Mouse (Mus musculus): ENCODE measurements around the gene Tifa. TPM values are rescaled to one million over a fixed set of nuclear protein-coding genes. Genes with fewer than 3 reads are reported as not detected.

Gene Tifa
- total and polyA plus RNA-seq, 3 experiments: 1.4 to 3.2 (median 2.8) TPM

- in situ Hi-C loops (cut with MboI; ENCODE audit: low pct_ligation_motif_present, low pct_unique_long_range_greater_than_20kb, low sequenced_read_pairs): loop anchor here (25.0 kb wide), 2 partner anchors 111 to 286 kb away; partner anchors contain the start of gene Neurog2
Measured at GRCm38 (mm10) chr3:127748644-127749043, 41.0 kb upstream of the Tifa start.

GRCm38 (mm10) chr3:127749266-127749665 lies 40.3 kb upstream of the Tifa start:
- in situ Hi-C loops (cut with MboI; ENCODE audit: low pct_ligation_motif_present, low pct_unique_long_range_greater_than_20kb, low sequenced_read_pairs) (loop anchor here (25.0 kb wide), 2 partner anchors 112 to 287 kb away; partner anchors contain the start of gene Neurog2), dilution Hi-C loops (cut with MboI; ENCODE audit: extremely low pct_ligation_motif_present, extremely low pct_unique_long_range_greater_than_20kb, low sequenced_read_pairs) (no loop called here)
- Histone ChIP-seq H3K9ac (ENCODE audit: insufficient read depth, low read depth) (no peak overlapping the region), H3K79me2 (replicated peaks; ENCODE audit: control insufficient read depth, extremely low read depth, insufficient read depth, poor library complexity, severe bottlenecking) (no peaks in the 10 kb centered on the region), H3K4me3 (replicated peaks in 1 of 3; ENCODE audit: low read depth in 2 of 3, low read length in 2 of 3, poor library complexity in 1 of 3) (no peak overlapping the region), H3K36me3 (replicated peaks in 1 of 2; ENCODE audit: control insufficient read depth in 1 of 2, insufficient read depth in 1 of 2, low read length in 1 of 2) (no peaks in the 10 kb centered on the region), H3K4me2 (ENCODE audit: insufficient read depth, low read depth, poor library complexity, severe bottlenecking) (peak overlapping the region; percentile 68), H3K27me3 (replicated peaks) (no peaks in the 10 kb centered on the region), H3K27ac (ENCODE audit: insufficient read depth, low read depth) (no peak overlapping the region), H3K9me3 (replicated peaks; ENCODE audit: low read length) (no peaks in the 10 kb centered on the region), H3K4me1 (ENCODE audit: control insufficient read depth in 1 of 2, insufficient read depth in 2 of 2) (peaks cover 0 to 4% of the 10 kb centered on the region in 2 experiments; a peak in 1 of 4 replicates)
- no peak for TF ChIP-seq EP300 (IDR thresholded peaks at IDR 0.05; ENCODE audit: low read length)
- TF ChIP-seq NELFE (IDR thresholded peaks at IDR 0.05; ENCODE audit: low read depth, low read length): no peak
- TF ChIP-seq POLR2AphosphoS2 (IDR thresholded peaks at IDR 0.05; ENCODE audit: low read depth, low read length): no peak
- no peak for TF ChIP-seq E2F4 (IDR thresholded peaks at IDR 0.05; ENCODE audit: insufficient replicate concordance, low read depth, low read length)
- TF ChIP-seq UBTF (IDR thresholded peaks at IDR 0.05; ENCODE audit: low read depth, low read length): no peak
- TF ChIP-seq ZKSCAN1 (IDR thresholded peaks at IDR 0.05; ENCODE audit: borderline replicate concordance, low read depth, low read length): no peak
- no peak for TF ChIP-seq GABPA (IDR thresholded peaks at IDR 0.05; ENCODE audit: insufficient replicate concordance, low read depth, low read length)
- no peak for DNase-seq (ENCODE audit: extremely low read depth)

More at GRCm38 (mm10) chr3:127748644-127749043, 41.0 kb upstream of the Tifa start:
- Histone ChIP-seq H3K9ac (ENCODE audit: insufficient read depth, low read depth) (no peak overlapping the region), H3K27ac (ENCODE audit: insufficient read depth, low read depth) (no peak overlapping the region), H3K4me3 (replicated peaks in 1 of 3; ENCODE audit: low read depth in 2 of 3, low read length in 2 of 3, poor library complexity in 1 of 3) (no peak overlapping the region), H3K4me1 (ENCODE audit: control insufficient read depth in 1 of 2, insufficient read depth in 2 of 2) (peaks cover 0 to 4% of the 10 kb centered on the region in 2 experiments; a peak in 1 of 4 replicates), H3K79me2 (replicated peaks; ENCODE audit: control insufficient read depth, extremely low read depth, insufficient read depth, poor library complexity, severe bottlenecking) (no peaks in the 10 kb centered on the region), H3K36me3 (replicated peaks in 1 of 2; ENCODE audit: control insufficient read depth in 1 of 2, insufficient read depth in 1 of 2, low read length in 1 of 2) (no peaks in the 10 kb centered on the region), H3K4me2 (ENCODE audit: insufficient read depth, low read depth, poor library complexity, severe bottlenecking) (no peak overlapping the region), H3K27me3 (replicated peaks) (no peaks in the 10 kb centered on the region), H3K9me3 (replicated peaks; ENCODE audit: low read length) (no peaks in the 10 kb centered on the region)
- DNase-seq (ENCODE audit: extremely low read depth): no peak
- dilution Hi-C loops (cut with MboI; ENCODE audit: extremely low pct_ligation_motif_present, extremely low pct_unique_long_range_greater_than_20kb, low sequenced_read_pairs): no loop called here
- TF ChIP-seq GABPA (IDR thresholded peaks at IDR 0.05; ENCODE audit: insufficient replicate concordance, low read depth, low read length) (no peak), USF1 (IDR thresholded peaks at IDR 0.05; ENCODE audit: low read depth, low read length) (no peak), MAFK (IDR thresholded peaks at IDR 0.05; ENCODE audit: insufficient replicate concordance, low read length) (no peak), UBTF (IDR thresholded peaks at IDR 0.05; ENCODE audit: low read depth, low read length) (no peak), ZNF384 (IDR thresholded peaks at IDR 0.05; ENCODE audit: low read depth, low read length) (no peak), MEF2A (IDR thresholded peaks at IDR 0.05; ENCODE audit: borderline replicate concordance, low read depth, low read length) (no peak), CHD1 (IDR thresholded peaks at IDR 0.05; ENCODE audit: low read depth, low read length) (no peak), JUN (IDR thresholded peaks at IDR 0.05; ENCODE audit: insufficient read depth, low read depth, low read length) (no peak), IRF4 (IDR thresholded peaks at IDR 0.05; ENCODE audit: low read depth, low read length) (no peak), RCOR1 (conservative IDR thresholded peaks at IDR 0.05; ENCODE audit: low read depth, low read length) (no peak), CTCF (conservative IDR thresholded peaks at IDR 0.05 in 1 of 2, IDR thresholded peaks at IDR 0.05 in 1 of 2; ENCODE audit: low read depth in 2 of 2, low read length in 2 of 2) (no peak), PAX5 (IDR thresholded peaks at IDR 0.05; ENCODE audit: low read length) (no peak)

All from CH12.LX (cell line).